Mouse (Mus musculus) limb, embryonic 12.5 days (tissue): ENCODE data around the gene Nucb2. TPM values are rescaled to one million over a fixed set of nuclear protein-coding genes. Genes with fewer than 3 reads are reported as not detected.

Experiments
- ATAC-seq: fragments of 200-750 bp; cut with Nextera tagmentation; 2 replicates; pipeline ENCODE4 v1.8.0; 2017; ENCODE audit warnings: low read depth, moderate TSS enrichment; ENCODE audit not compliant: insufficient number of reproducible peaks, insufficient read depth, low FRiP score, low TSS enrichment
- H3K27ac ChIP-seq: fragments of 300-500 bp; sonication (generic); 2 replicates; pipeline ENCODE4 v1.5.1; 2016; ENCODE audit warnings: mild to moderate bottlenecking, moderate library complexity
- H3K27me3 ChIP-seq: fragments of 300-500 bp; sonication (generic); 2 replicates; pipeline ENCODE4 v1.6.1; 2016; ENCODE audit warnings: mild to moderate bottlenecking, moderate library complexity
- H3K36me3 ChIP-seq: fragments of 300-500 bp; sonication (generic); 2 replicates; pipeline ENCODE4 v1.6.1; 2016; ENCODE audit warnings: mild to moderate bottlenecking, moderate library complexity
- H3K4me1 ChIP-seq: fragments of 300-500 bp; sonication (generic); replicated peaks from 2 replicates; pipeline ENCODE4 v1.6.1; 2016
- H3K4me2 ChIP-seq: fragments of 300-500 bp; sonication (generic); 2 replicates; pipeline ENCODE4 v1.6.1; 2016; ENCODE audit warnings: mild to moderate bottlenecking, moderate library complexity
- H3K4me3 ChIP-seq: fragments of 300-500 bp; sonication (generic); replicated peaks from 2 replicates; pipeline ENCODE4 v1.5.1; 2016; ENCODE audit warnings: mild to moderate bottlenecking
- H3K9ac ChIP-seq: fragments of 300-500 bp; sonication (generic); replicated peaks from 2 replicates; pipeline ENCODE4 v1.6.1; 2016; ENCODE audit warnings: mild to moderate bottlenecking, moderate library complexity
- H3K9me3 ChIP-seq: fragments of 300-500 bp; sonication (generic); 2 replicates; pipeline ENCODE4 v1.6.1; 2016; ENCODE audit warnings: mild to moderate bottlenecking, moderate library complexity
- WGBS: fragments of 180-500 bp; shearing (Covaris S2); methylation state at CpG from one replicate; pipeline ENCODE4 v1.1.7; 2016; 5-methylcytosine and 5-hydroxymethylcytosine counted together
- polyA plus RNA-seq: library from polyadenylated mRNA; unstranded; fragments of >200 nt; fragmentation: Nextera tagmentation; extraction: Ambion mirVana; gene quantifications from 2 replicates; pipeline ENCODE4 v1.2.1, GENCODE M21; 2016

Gene Nucb2
- polyA plus RNA-seq, 1 experiment from 2014 or later, result 9.2 TPM

DNA sequence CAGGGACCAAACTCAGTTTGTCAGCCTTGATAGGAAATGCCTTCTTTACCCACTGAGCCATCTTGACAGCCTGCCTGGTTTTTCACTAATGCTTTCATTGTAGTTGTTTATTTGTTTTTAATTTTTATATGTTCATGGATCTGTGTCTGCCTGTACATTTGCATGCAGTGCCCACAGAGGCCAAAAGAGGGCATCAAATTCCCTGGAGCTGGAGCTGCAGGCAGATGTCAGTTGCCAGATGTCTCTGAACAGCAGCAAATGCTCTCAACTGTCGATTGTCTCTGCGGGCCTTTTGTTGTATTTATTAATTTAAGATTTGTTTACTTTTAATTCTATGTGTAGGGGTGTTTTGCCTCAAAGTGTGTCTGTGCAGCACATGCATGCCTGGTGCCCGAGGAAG is 15.6 kb downstream of the Nucb2 start:
- Histone ChIP-seq H3K36me3 (peaks cover 28% of the 10 kb centered on the region), H3K27me3 (no peaks in the 10 kb centered on the region), H3K4me1 (0 out of 2 replicates have a peak, but pooled peaks cover 3% of the 10 kb centered on the region), H3K9ac (no peak overlapping the region), H3K27ac (no peak overlapping the region), H3K9me3 (no peaks in the 10 kb centered on the region), H3K4me3 (no peak overlapping the region), H3K4me2 (no peak overlapping the region)
- WGBS, result 62% methylated on average over 3 of the region's 3 CpGs
- no peak for ATAC-seq

- Histone ChIP-seq H3K27ac (no peak overlapping the region), H3K4me1 (no peaks in the 10 kb centered on the region), H3K36me3 (peaks cover 56% of the 10 kb centered on the region), H3K4me2 (no peak overlapping the region), H3K4me3 (no peak overlapping the region), H3K9me3 (no peaks in the 10 kb centered on the region), H3K27me3 (no peaks in the 10 kb centered on the region), H3K9ac (no peak overlapping the region)
- WGBS, result 90% methylated on average over 2 of the region's 2 CpGs
- ATAC-seq, result no peak
Measured at GRCm38 (mm10) chr7:116524577-116524976, 20.4 kb downstream of the Nucb2 start.

GRCm38 (mm10) chr7:116529793-116530192 is 25.6 kb downstream of the Nucb2 start:
- Histone ChIP-seq H3K4me1 (no peaks in the 10 kb centered on the region), H3K4me2 (no peak overlapping the region), H3K27ac (no peak overlapping the region), H3K36me3 (peaks cover 50% of the 10 kb centered on the region), H3K27me3 (no peaks in the 10 kb centered on the region), H3K9me3 (no peaks in the 10 kb centered on the region), H3K4me3 (no peak overlapping the region), H3K9ac (no peak overlapping the region)
- 71% methylated on average over 4 of the region's 4 CpGs for WGBS
- no peak for ATAC-seq

- 94% methylated on average over 5 of the region's 5 CpGs for WGBS
- no peak overlapping the region for H3K9ac ChIP-seq
- no peak overlapping the region for H3K27ac ChIP-seq
- peaks cover 45% of the 10 kb centered on the region for H3K36me3 ChIP-seq
- no peak overlapping the region for H3K4me2 ChIP-seq
- H3K4me1 ChIP-seq, result no peaks in the 10 kb centered on the region
- H3K4me3 ChIP-seq, result no peak overlapping the region
- H3K27me3 ChIP-seq, result no peaks in the 10 kb centered on the region
- no peaks in the 10 kb centered on the region for H3K9me3 ChIP-seq
- ATAC-seq, result no peak
Measured at GRCm38 (mm10) chr7:116530470-116530869, 26.3 kb downstream of the Nucb2 start.

- Histone ChIP-seq H3K4me1 (no peaks in the 10 kb centered on the region), H3K9ac (no peak overlapping the region), H3K36me3 (peaks cover 43% of the 10 kb centered on the region), H3K4me3 (no peak overlapping the region), H3K27me3 (no peaks in the 10 kb centered on the region), H3K9me3 (no peaks in the 10 kb centered on the region), H3K27ac (no peak overlapping the region), H3K4me2 (no peak overlapping the region)
- WGBS, result 76% methylated on average over 4 of the region's 4 CpGs
- ATAC-seq, result peak; percentile 20; the same call in 1 of the 2 replicates
Measured at GRCm38 (mm10) chr7:116531311-116531710, 27.1 kb downstream of the Nucb2 start.

GRCm38 (mm10) chr7:116556834-116557233 is 52.7 kb downstream of the Nucb2 start:
- Histone ChIP-seq H3K9me3 (no peaks in the 10 kb centered on the region), H3K27me3 (no peaks in the 10 kb centered on the region), H3K4me1 (no peaks in the 10 kb centered on the region), H3K36me3 (no peaks in the 10 kb centered on the region), H3K27ac (no peak overlapping the region), H3K9ac (no peak overlapping the region), H3K4me3 (no peak overlapping the region), H3K4me2 (no peak overlapping the region)
- no peak for ATAC-seq

GRCm38 (mm10) chr7:116574551-116574950 is 70.4 kb downstream of the Nucb2 start:
- Histone ChIP-seq H3K4me1 (no peaks in the 10 kb centered on the region), H3K4me2 (no peak overlapping the region), H3K27ac (no peak overlapping the region), H3K27me3 (peaks cover 24% of the 10 kb centered on the region), H3K4me3 (no peak overlapping the region), H3K9ac (no peak overlapping the region), H3K36me3 (no peaks in the 10 kb centered on the region), H3K9me3 (no peaks in the 10 kb centered on the region)
- no peak for ATAC-seq

Other genes starting within 250 kb of the Nucb2 start
- 8.6 and 11.4 TPM in 2 replicates for gene Plekha7, start 196.0 kb upstream of the Nucb2 start, polyA plus RNA-seq
- gene Rps13, start 170.2 kb upstream of the Nucb2 start, polyA plus RNA-seq, result 859 and 893 TPM in 2 replicates
- gene Pik3c2a, start 60.9 kb upstream of the Nucb2 start, polyA plus RNA-seq, result 36.5 and 38.5 TPM in 2 replicates